Mouse (Mus musculus): ENCODE data around the gene Vmn1r64.
"Not testable (repeated sequence)": the region's sequence is repeated elsewhere in the genome, so short reads cannot be mapped to it uniquely, and the experiment has no call there.

The Vmn1r64 gene

GRCm38 (mm10) chr7:5884442-5884841 lies at the start of gene Vmn1r64:
TSS of gene Vmn1r64 (minus strand) at chr7:5884542.
- DNase-seq (ENCODE audit: low spot score) = no peak

GRCm38 (mm10) chr7:5899238-5899637 lies 14.9 kb upstream of the Vmn1r64 start:
- no peak for DNase-seq (ENCODE audit: low spot score)

GRCm38 (mm10) chr7:5897245-5897644 lies 12.9 kb upstream of the Vmn1r64 start:
- not testable (repeated sequence) for DNase-seq (ENCODE audit: low spot score)

Measured in urinary bladder, postnatal 14 days (tissue).